ENCODE assay signal across 9 mouse cellular contexts in genomic region chr14:29980447-29981205, GRCm38 (mm10). TPM values are rescaled to one million over a fixed set of nuclear protein-coding genes. Genes with fewer than 3 reads are reported as not detected.
DNase-seq lines count a peak whose midpoint lies in the region; ATAC-seq and TF ChIP-seq lines count a peak whose summit lies in the region.
"Had no signal": no experiment of that assay in that cellular context is flagged by ENCODE, and none has a peak within 500 bp of the region (broad histone marks: within the 10 kb centered on the region; RNA-seq: fewer than 3 reads in every experiment).

No protein-coding gene starts in this region.

- TF ChIP-seq EP300 in lung, postnatal 0 days (IDR thresholded peaks at IDR 0.05), result no peak

- peak; percentile 17 for ATAC-seq in activated CD4-positive, CD25-positive, alpha-beta regulatory T cell, adult 4 months
- no peak for ATAC-seq in lung, postnatal 0 days

- no peaks in the 10 kb centered on the region for H3K27me3 ChIP-seq in lung, postnatal 0 days (replicated peaks; ENCODE audit: insufficient read depth, low read length)
- H3K27me3 ChIP-seq: megakaryocyte, embryonic 14.5 days had no signal

- TF ChIP-seq CTCF in lung, postnatal 0 days (IDR thresholded peaks at IDR 0.05), result peak; percentile 64

- H3K4me1 ChIP-seq in lung, postnatal 0 days (ENCODE audit: insufficient read depth, low read depth, low read length), result peaks cover 9% of the 10 kb centered on the region; the same call in 1 of the 2 replicates

- intact Hi-C loops in heart, postnatal 36 days (cut with DNase I), result no loop called here

- H3K4me3 ChIP-seq in lung, postnatal 0 days (ENCODE audit: low read depth, low read length), result no peak overlapping the region

- H3K4me2 ChIP-seq in lung, postnatal 0 days (replicated peaks; ENCODE audit: low read depth, low read length), result no peak overlapping the region

- peaks cover 25% of the 10 kb centered on the region; the same call in 1 of the 2 replicates for H3K36me3 ChIP-seq in lung, postnatal 0 days (ENCODE audit: insufficient read depth, low read length)

- H3K27ac ChIP-seq in lung, postnatal 0 days (ENCODE audit: low read length), result no peak overlapping the region

- H3K9me3 ChIP-seq in lung, postnatal 0 days (ENCODE audit: low read length), result no peaks in the 10 kb centered on the region

- 95% methylated on average over 10 of the region's 10 CpGs for WGBS in lung, postnatal 0 days

- DNase-seq in heart, postnatal 4 days, result peak; percentile 42
- DNase-seq in heart, postnatal 36 days, result no peak
- DNase-seq in CD4-positive helper T cell, adult 2 months (ENCODE audit: low read depth, low spot score), result peak; percentile 63
- DNase-seq in lung, postnatal 0 days (ENCODE audit: low spot score), result peak; percentile 55
- DNase-seq in right cerebral cortex, postnatal 14 days, result no peak
- DNase-seq in left cerebral cortex, adult 9 months (ENCODE audit: low spot score in 2 of 2), result no peak
- DNase-seq in cerebellum, adult 18-20 months, result no peak

- H3K9ac ChIP-seq in lung, postnatal 0 days (replicated peaks; ENCODE audit: low read depth), result no peak overlapping the region

RNA-seq across cellular contexts. Expression of gene Actr8, which starts 2.5 kb away (rescaled TPM):
- total RNA-seq in heart, postnatal 4 days (2021), result 10 to 100 TPM; 37.8 to 38.6 TPM
- 10 to 100 TPM; 39.9 to 42.2 TPM for total RNA-seq in heart, postnatal 36 days (2021)
- 10 to 100 TPM; 32.8 to 45.4 TPM for polyA plus RNA-seq in activated CD4-positive, CD25-positive, alpha-beta regulatory T cell, adult 4 months (2017; shearing (Covaris generic))
- polyA plus RNA-seq in lung, postnatal 0 days (2015; fragmentation: Nextera tagmentation; extraction: Ambion mirVana), result 38.5 and 39.2 TPM in 2 replicates

RNA-seq across cellular contexts. Expression of gene Selenok, which starts 12.5 kb away (rescaled TPM):
- 10 to 100 TPM; 80.1 to 80.2 TPM for total RNA-seq in heart, postnatal 4 days (2021)
- 10 to 100 TPM; 81.1 to 91.9 TPM for total RNA-seq in heart, postnatal 36 days (2021)
- 100 to 1,000 TPM; 350 to 355 TPM for polyA plus RNA-seq in activated CD4-positive, CD25-positive, alpha-beta regulatory T cell, adult 4 months (2017; shearing (Covaris generic))
- polyA plus RNA-seq in lung, postnatal 0 days (2015; fragmentation: Nextera tagmentation; extraction: Ambion mirVana), result 445 and 477 TPM in 2 replicates

RNA-seq across cellular contexts. Expression of gene Il17rb, which starts 28.1 kb away (rescaled TPM):
- under 1 TPM in 1 of 2 experiments, not detected in 1; 0.41 TPM for total RNA-seq in heart, postnatal 4 days (2021)
- total RNA-seq in heart, postnatal 36 days (2021), result not detected
- polyA plus RNA-seq in activated CD4-positive, CD25-positive, alpha-beta regulatory T cell, adult 4 months (2017; shearing (Covaris generic)), result 1 to 10 TPM; 1.8 to 2.0 TPM
- 0.11 and 0.31 TPM in 2 replicates for polyA plus RNA-seq in lung, postnatal 0 days (2015; fragmentation: Nextera tagmentation; extraction: Ambion mirVana)

RNA-seq across cellular contexts. Expression of gene Chdh, which starts 28.2 kb away (rescaled TPM):
- under 1 TPM; 0.29 TPM for total RNA-seq in heart, postnatal 4 days (2021)
- under 1 TPM; 0.35 to 0.56 TPM for total RNA-seq in heart, postnatal 36 days (2021)
- polyA plus RNA-seq in activated CD4-positive, CD25-positive, alpha-beta regulatory T cell, adult 4 months (2017; shearing (Covaris generic)), result under 1 TPM; 0.41 TPM
- 0.80 and 1.5 TPM in 2 replicates for polyA plus RNA-seq in lung, postnatal 0 days (2015; fragmentation: Nextera tagmentation; extraction: Ambion mirVana)

Comparison
In these comparisons a context has a peak if more than half of its experiments do, and no peak if none do; other contexts are left out.
1. DNase-seq: peak in heart, postnatal 4 days (single experiment), CD4-positive helper T cell, adult 2 months (single experiment) and lung, postnatal 0 days (single experiment); none in heart, postnatal 36 days (0 of 2), right cerebral cortex, postnatal 14 days (single experiment), left cerebral cortex, adult 9 months (0 of 2) and cerebellum, adult 18-20 months (0 of 2).